2 mouse cellular contexts compared by ENCODE assay signal in genomic region chr15:78527973-78528372, GRCm38 (mm10).
TF ChIP-seq lines count a peak whose summit lies in the region.

No protein-coding gene starts in this region.

TF ChIP-seq in CH12.LX, 34 proteins besides CTCF, POLR2A, EP300 and RAD21 (continued from another document):
- TF ChIP-seq TCF12 (IDR thresholded peaks at IDR 0.05; ENCODE audit: low read depth, low read length) (no peak), CHD2 (IDR thresholded peaks at IDR 0.05; ENCODE audit: low read length) (peak; percentile 88), MYC (IDR thresholded peaks at IDR 0.05; ENCODE audit: low read depth, low read length) (no peak)

TF ChIP-seq in myocyte, 11 proteins besides CTCF, POLR2A, EP300 and RAD21 (continued from another document):
- no peak for TF ChIP-seq CEBPB (IDR thresholded peaks at IDR 0.05; ENCODE audit: insufficient read depth, poor library complexity, severe bottlenecking)
- no peak for TF ChIP-seq MAX (IDR thresholded peaks at IDR 0.05; ENCODE audit: low read depth)
